Mouse (Mus musculus): ENCODE measurements at regions not wholly inside any gene's neighbourhood (a gene's known extent, or its start where the extent isn't known, plus 50 kb on each side); places are given as distances from the start of the nearest gene placed in this dataset.

DNA sequence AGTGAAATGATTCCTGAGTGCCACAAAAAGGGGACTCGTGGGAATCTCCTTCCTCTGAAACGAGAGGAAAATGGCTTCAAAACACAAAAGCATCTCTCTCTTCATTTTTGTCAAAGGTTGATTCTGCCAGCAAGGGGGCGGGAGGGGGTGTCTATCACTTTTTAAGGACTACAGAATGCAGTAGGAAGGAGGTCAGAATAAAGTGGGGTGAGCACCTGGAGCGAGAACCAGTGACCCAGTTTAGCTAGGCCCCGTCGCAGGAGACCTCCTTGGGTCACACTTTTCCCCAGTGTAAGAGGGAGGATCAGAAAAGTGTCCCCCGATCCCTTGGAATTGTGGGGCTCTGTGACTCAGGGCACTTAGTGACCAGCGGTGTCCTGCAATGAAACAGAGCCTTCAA is 133.1 kb downstream of the Tgfb2 start:
- no peak for DNase-seq

GRCm38 (mm10) chr1:186572092-186572491 is 133.7 kb downstream of the Tgfb2 start:
- no peak for DNase-seq

- peak; percentile 40 for DNase-seq
These were observed 137.3 kb downstream of the Tgfb2 start for GRCm38 (mm10) chr1:186568496-186568895.

- peak; percentile 50 for DNase-seq
These were observed 137.7 kb downstream of the Tgfb2 start for GRCm38 (mm10) chr1:186568076-186568475.

GRCm38 (mm10) chr1:186567136-186567826 is 138.5 kb downstream of the Tgfb2 start:
- no peak for DNase-seq

GRCm38 (mm10) chr1:186562027-186562426 is 143.8 kb downstream of the Tgfb2 start:
- DNase-seq = no peak

GRCm38 (mm10) chr1:186555441-186555975 is 150.3 kb downstream of the Tgfb2 start:
- DNase-seq = no peak

DNA sequence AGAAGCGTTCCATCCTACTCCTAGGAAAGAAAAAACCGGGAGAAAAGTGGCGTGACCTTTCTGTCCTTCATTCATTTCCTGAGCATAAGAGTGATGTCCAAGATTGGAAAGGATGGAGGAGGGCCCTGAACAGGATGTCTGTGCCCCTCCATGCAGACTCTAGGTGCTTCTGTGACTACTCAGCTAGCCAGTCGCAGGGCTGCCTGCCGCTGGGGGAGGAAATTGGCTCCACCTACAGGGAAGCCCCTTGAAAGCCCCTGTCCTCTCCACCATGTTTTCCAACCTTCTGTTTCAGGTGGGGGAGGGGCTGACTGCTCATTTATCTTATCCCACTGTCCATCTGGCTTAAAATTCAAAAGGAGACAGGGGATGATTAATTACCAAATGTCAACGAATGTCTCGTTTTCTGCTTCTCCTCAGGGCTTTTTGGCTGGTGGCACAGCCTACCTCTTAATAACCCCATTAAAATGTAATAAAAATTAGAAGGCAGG is 151.2 kb downstream of the Tgfb2 start:
- no peak for DNase-seq

- DNase-seq = no peak
These were observed 153.1 kb downstream of the Tgfb2 start for GRCm38 (mm10) chr1:186552689-186553088.

DNA sequence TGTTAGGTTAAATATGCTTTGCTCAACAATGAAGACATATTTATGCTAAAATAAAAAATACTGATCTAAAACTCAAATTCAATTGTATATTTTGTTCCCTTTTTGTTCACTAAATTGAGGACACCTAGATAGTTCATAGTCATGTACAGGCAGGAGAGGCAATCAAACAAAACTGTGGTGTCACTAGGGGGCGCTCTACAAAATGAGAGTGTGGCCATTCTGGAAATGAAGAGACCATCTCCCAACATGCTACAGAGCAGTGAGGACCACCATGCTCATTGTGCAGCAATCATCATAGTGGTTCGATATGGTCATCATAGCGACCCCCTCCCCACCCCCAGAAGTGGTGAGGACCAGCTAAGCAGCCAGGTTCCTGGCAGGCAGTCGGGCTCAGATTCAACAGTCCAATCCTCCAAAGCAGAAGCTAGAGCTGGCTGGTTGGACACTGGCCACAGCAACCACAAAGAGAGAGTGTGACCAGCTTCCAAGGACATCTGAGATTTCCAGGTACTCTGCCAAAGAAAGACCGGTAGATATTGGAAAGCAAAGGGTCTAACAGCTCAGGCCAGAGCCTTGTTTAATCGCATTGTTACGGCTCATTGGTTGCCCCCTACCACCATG is 155.4 kb downstream of the Tgfb2 start:
- peak; percentile 44 for DNase-seq

- no peak for DNase-seq
These were observed 156.6 kb downstream of the Tgfb2 start for GRCm38 (mm10) chr1:186549207-186549606.

- no peak for DNase-seq
These were observed 159.2 kb downstream of the Tgfb2 start for GRCm38 (mm10) chr1:186546386-186547185.

GRCm38 (mm10) chr1:186540070-186540469 is 165.7 kb downstream of the Tgfb2 start:
- no peak for DNase-seq

DNA sequence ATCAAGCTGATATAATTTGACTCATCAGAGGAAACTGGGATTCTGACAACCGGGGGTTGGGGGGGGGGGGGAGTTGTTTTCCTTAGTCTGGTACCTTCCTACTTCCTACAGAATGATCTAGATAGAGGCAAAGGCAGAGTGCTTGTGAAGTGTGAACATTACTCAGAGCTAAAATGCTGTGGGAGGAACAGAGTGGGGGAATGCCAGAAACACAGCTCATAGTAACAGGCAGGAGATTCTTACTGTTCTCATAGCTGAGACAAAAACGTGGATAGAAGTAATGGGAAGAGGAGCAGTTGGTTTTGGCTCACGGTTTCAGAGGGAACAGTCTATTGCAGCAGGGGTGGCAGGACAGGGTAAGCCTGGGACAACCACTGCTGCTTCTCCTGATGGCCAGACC is 167.6 kb downstream of the Tgfb2 start:
- DNase-seq = no peak

DNA sequence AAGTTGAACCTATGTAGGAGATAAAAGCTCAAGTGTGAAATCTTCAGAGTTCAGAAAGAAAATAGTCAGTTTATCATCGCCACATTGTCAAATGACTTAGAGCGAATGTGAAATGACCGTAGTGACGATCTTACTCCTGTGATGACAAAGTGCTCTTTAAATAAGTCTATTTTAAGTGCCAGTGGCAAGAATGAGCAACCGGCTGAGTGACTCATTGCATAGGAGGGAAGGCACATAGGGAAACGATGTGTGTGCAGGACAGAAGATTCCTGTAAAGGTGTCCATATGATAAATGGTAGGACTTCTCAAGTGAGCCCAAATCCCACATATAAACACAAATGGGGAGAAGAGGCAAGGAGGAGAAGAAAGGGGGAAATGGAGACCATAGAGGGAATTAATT is 189.8 kb downstream of the Tgfb2 start:
- DNase-seq = peak; percentile 7

- no peak for DNase-seq
These were observed 190.7 kb downstream of the Tgfb2 start for GRCm38 (mm10) chr1:186515071-186515470.

DNA sequence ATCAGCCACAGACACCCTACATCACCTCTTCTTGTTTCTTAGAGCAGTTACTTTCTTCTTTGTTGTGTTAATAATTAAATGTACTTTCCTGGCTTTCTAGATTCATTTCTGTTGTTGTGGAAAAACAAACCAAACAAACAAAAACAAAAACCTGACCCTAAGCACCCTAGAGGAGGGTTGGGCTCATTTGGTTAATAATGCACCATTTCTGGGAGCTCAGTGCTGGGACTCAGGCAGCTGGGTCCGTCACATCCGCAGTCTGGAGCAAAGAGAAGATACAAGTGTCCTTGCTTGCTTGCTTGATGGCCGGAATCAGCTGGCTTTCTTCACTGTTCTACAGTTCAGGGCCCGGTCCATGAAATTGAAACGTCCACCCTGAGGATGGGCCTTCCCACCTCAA is 191.9 kb downstream of the Tgfb2 start:
- no peak for DNase-seq

DNA sequence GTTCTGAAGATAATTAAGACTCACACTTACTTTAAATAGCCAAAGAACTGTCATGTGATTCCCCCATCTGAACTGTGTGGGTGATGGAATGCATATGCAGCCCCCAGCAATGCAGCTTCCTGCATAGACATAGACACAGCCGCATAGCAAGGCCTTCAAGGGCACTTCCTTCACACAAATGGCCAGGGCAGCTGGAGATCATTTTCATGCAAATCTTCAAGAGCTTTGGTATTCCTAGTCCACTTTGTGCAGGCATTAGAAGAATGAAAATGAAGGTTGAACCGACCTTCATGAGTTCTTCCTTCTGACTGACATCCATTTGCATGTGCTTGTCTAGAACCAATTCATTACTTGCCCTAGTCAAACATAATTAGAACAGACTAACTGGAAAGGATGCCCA is 195.3 kb downstream of the Tgfb2 start:
- DNase-seq = no peak

DNA sequence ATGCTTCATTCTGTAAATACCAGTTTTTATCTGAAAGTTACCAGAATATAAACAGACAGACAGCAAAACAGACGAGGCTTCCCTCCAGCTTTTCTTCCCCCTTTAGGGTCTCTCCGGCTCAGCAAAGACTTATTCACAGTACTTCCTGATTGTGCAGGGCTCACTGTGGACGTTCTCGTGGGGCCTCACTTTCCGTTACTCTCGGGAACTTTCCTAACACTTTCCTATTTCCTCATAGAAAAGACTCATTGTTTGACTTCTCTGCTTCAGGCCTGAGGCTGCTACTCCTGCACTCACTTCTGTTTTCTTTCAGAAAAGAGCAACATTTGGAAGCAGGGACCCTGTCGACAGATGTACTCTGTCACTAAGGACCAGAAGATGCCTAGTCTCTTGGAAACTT is 197.4 kb downstream of the Tgfb2 start:
- no peak for DNase-seq

- no peak for DNase-seq
These were observed 197.8 kb downstream of the Tgfb2 start for GRCm38 (mm10) chr1:186507956-186508355.

DNA sequence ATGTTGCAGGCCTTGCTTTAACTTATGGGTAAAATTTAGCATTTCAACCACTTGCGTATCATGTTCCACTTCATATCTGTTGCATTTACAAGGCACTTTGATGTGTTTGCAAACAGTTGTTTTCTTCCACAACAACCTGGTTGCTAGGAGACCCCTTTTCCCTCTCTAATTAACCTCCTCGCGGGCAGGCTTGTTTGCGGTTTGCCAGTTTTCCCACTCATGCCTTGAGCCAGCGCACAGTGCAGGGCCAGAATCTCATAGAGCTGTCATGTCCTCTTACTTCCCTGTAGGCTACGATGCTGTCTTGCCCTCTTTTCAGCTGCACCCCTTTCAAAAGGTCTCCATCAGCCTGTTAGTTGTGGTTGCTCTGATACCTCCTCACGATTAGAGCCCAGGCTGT is 199.3 kb downstream of the Tgfb2 start:
- DNase-seq = no peak

DNA sequence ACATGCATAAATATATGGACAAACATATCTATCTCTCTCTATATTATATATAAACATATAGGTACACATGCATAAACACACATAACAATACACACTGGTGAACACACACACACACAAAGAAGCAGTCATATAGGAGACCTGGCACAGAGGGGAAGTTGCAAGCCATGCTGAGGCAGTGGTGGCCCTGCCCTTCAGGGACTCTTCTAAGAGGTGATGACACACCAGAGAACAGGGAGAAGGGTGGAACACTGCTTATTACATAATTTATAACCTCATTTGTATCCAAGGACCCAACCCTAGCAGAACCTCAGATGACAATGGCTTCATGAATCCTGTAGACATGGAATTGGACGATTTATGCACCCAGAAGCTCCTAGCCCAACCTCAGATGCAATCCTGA is 199.9 kb downstream of the Tgfb2 start:
- DNase-seq = no peak

Measured in adrenal gland, adult 2 months (tissue).